Mouse (Mus musculus) heart, postnatal 25 days (tissue): Measurements from ENCODE around the gene Cir1. TPM values are rescaled to one million over a fixed set of nuclear protein-coding genes. Genes with fewer than 3 reads are reported as not detected.

Experiments used
- DNase-seq: peaks from one replicate; pipeline ENCODE4 v3.0.0; 2022; ENCODE audit warnings: low spot score
- intact Hi-C: fragments of 180-260 bp; cut with DNase I; formaldehyde crosslinking; loops from one replicate; pipeline ENCODE4 v1.15.1; 2025
- total RNA-seq, 2 experiments: library from RNA; stranded (reverse); gene quantifications; 2 replicates each; pipeline ENCODE4 v1.2.3; 2021

Cir1 gene
- total RNA-seq, 2 experiments from 2014 or later = 13.4 to 14.7 TPM

- intact Hi-C loops = no loop called here
Measured at GRCm38 (mm10) chr2:73304506-73304905, 8.0 kb downstream of the Cir1 start.

GRCm38 (mm10) chr2:73302722-73303121 is 9.8 kb downstream of the Cir1 start:
- no peak for DNase-seq
- intact Hi-C loops = no loop called here

More at GRCm38 (mm10) chr2:73304506-73304905, 8.0 kb downstream of the Cir1 start:
- no peak for DNase-seq

- DNase-seq = no peak
- intact Hi-C loops = no loop called here
Measured at GRCm38 (mm10) chr2:73301979-73302378, 10.5 kb downstream of the Cir1 start.

- intact Hi-C loops = no loop called here
- no peak for DNase-seq
Measured at GRCm38 (mm10) chr2:73298841-73299240, 13.7 kb downstream of the Cir1 start.

GRCm38 (mm10) chr2:73298154-73298553 is 14.3 kb downstream of the Cir1 start:
- no peak for DNase-seq
- intact Hi-C loops = no loop called here

- DNase-seq = no peak
- intact Hi-C loops = no loop called here
Measured at GRCm38 (mm10) chr2:73295023-73295422, 17.5 kb downstream of the Cir1 start.

GRCm38 (mm10) chr2:73291130-73291529 is 21.4 kb downstream of the Cir1 start:
- no peak for DNase-seq
- intact Hi-C loops = no loop called here

- DNase-seq = no peak
- intact Hi-C loops = no loop called here
Measured at GRCm38 (mm10) chr2:73285630-73286029, 26.9 kb downstream of the Cir1 start.

GRCm38 (mm10) chr2:73281707-73282106 is 30.8 kb downstream of the Cir1 start:
- no peak for DNase-seq
- intact Hi-C loops = no loop called here

- DNase-seq = no peak
- intact Hi-C loops = no loop called here
Measured at GRCm38 (mm10) chr2:73281048-73281661, 31.3 kb downstream of the Cir1 start.

- intact Hi-C loops = no loop called here
- DNase-seq = no peak
Measured at GRCm38 (mm10) chr2:73280356-73281047, 32.0 kb downstream of the Cir1 start.

GRCm38 (mm10) chr2:73279271-73280038 is 33.0 kb downstream of the Cir1 start:
- no peak for DNase-seq
- intact Hi-C loops = loop anchor here (2.0 to 10.0 kb wide), 6 partner anchors 65 to 1405 kb away; partner anchors contain the start of genes Hoxd13 and Pdk1

- DNase-seq = no peak
- intact Hi-C loops = loop anchor here (1.0 to 10.0 kb wide), 7 partner anchors 64 to 1404 kb away; partner anchors contain the start of genes Hoxd13 and Pdk1
Measured at GRCm38 (mm10) chr2:73278869-73279268, 33.6 kb downstream of the Cir1 start.

GRCm38 (mm10) chr2:73278131-73278854 is 34.2 kb downstream of the Cir1 start:
- DNase-seq = peak; percentile 64
- intact Hi-C loops = loop anchor here (1.0 to 10.0 kb wide), 7 partner anchors 63 to 1403 kb away; partner anchors contain the start of genes Hoxd13 and Pdk1

GRCm38 (mm10) chr2:73277709-73278075 is 34.8 kb downstream of the Cir1 start:
- no peak for DNase-seq
- intact Hi-C loops = loop anchor here (1.0 to 10.0 kb wide), 7 partner anchors 63 to 1403 kb away; partner anchors contain the start of genes Hoxd13 and Pdk1

- DNase-seq = no peak
- intact Hi-C loops = loop anchor here (10.0 kb wide), 4 partner anchors 302 to 1402 kb away; partner anchors contain the start of genes Hoxd13 and Pdk1
Measured at GRCm38 (mm10) chr2:73277021-73277708, 35.3 kb downstream of the Cir1 start.

GRCm38 (mm10) chr2:73276141-73276571 is 36.3 kb downstream of the Cir1 start:
- DNase-seq = no peak

GRCm38 (mm10) chr2:73275261-73276040 is 37.0 kb downstream of the Cir1 start:
- no peak for DNase-seq
- intact Hi-C loops = loop anchor here (10.0 kb wide), 4 partner anchors 301 to 1401 kb away; partner anchors contain the start of genes Hoxd13 and Pdk1

More at GRCm38 (mm10) chr2:73276141-73276571, 36.3 kb downstream of the Cir1 start:
- intact Hi-C loops = loop anchor here (10.0 kb wide), 4 partner anchors 301 to 1401 kb away; partner anchors contain the start of genes Hoxd13 and Pdk1
